Mouse (Mus musculus): ENCODE data around the gene Surf1. TPM values are rescaled to one million over a fixed set of nuclear protein-coding genes. Genes with fewer than 3 reads are reported as not detected.
A peak's percentile ranks its signal among the peaks of the same experiment; 100 is the strongest.

The Surf1 gene
- total and polyA plus RNA-seq, 2 experiments from 2014 or later, result 72.3 to 106 TPM

DNA sequence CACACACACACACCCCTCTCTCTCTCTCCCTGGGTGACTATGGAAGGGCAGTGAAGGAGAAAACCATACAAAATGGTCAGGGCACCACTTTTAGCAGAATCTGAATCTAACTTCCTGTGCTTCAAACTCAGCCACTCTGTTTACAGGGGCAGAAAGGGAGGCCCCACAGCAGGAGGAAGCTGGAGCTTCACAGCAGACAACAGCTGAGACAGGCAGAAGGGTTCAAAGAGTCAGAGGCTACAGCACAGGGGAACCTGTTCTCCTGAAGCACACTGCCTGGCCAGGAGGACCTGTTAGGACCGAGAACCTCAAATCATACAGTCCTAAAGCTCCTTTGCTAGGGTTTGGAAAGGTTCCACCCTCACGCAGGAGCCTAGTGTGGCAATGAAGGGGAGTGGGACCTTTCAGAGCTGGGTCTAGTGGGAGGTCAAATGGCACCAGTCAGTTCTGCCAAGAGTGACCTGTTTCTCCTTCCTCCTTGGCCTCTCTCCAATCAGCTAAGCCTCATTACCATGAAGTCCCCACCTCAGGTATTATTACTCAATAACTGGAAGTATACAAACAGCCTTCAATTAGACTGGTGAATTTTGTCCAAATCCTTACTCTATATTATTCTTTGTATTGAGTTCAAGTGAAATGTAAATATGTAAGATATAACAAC lies 38.5 kb upstream of the Surf1 start:
- Histone ChIP-seq H3K27ac (ENCODE audit: low read depth, low read length) (no peak overlapping the region), H3K36me3 (ENCODE audit: insufficient read depth) (peaks cover 87% of the 10 kb centered on the region), H3K4me3 (ENCODE audit: low read depth, low read length) (no peak overlapping the region), H3K27me3 (ENCODE audit: insufficient read depth, low read length) (no peaks in the 10 kb centered on the region), H3K4me2 (ENCODE audit: low read depth) (no peak overlapping the region), H3K9me3 (ENCODE audit: low read length) (no peaks in the 10 kb centered on the region), H3K9ac (no peak overlapping the region), H3K4me1 (ENCODE audit: insufficient read depth) (no peaks in the 10 kb centered on the region)
- WGBS, result 87% methylated on average over 2 of the region's 2 CpGs
- no peak for TF ChIP-seq CTCF (IDR thresholded peaks at IDR 0.05; ENCODE audit: low read depth)
- DNase-seq (no peak), ATAC-seq (no peak)

DNA sequence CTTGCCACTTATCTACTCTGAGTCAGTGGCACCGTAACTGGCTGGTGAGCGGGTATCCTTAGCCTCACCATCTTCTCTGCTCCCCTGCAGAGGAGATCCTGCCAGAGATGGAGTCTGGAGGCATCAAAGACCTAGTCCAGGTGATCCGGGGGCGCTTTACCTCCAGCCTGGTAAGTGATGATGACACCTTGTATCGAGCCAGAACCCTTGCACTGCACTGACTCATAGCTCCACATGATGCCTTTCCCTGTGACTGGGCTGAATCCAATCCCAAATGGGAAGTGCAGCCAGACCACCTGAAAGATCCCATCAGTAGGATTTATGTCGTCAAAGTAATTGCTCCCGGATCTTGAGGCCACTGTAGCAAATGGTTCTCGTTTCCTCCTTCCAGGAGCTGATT lies 36.5 kb upstream of the Surf1 start:
- WGBS, result 93% methylated on average over 8 of the region's 8 CpGs
- no peak for TF ChIP-seq CTCF (IDR thresholded peaks at IDR 0.05; ENCODE audit: low read depth)
- Histone ChIP-seq H3K4me2 (ENCODE audit: low read depth) (no peak overlapping the region), H3K9me3 (ENCODE audit: low read length) (no peaks in the 10 kb centered on the region), H3K27ac (ENCODE audit: low read depth, low read length) (no peak overlapping the region), H3K9ac (no peak overlapping the region), H3K27me3 (ENCODE audit: insufficient read depth, low read length) (no peaks in the 10 kb centered on the region), H3K4me3 (ENCODE audit: low read depth, low read length) (no peak overlapping the region), H3K4me1 (ENCODE audit: insufficient read depth) (no peaks in the 10 kb centered on the region), H3K36me3 (ENCODE audit: insufficient read depth) (peaks cover 74% of the 10 kb centered on the region)
- no peak for DNase-seq
- no peak for ATAC-seq

DNA sequence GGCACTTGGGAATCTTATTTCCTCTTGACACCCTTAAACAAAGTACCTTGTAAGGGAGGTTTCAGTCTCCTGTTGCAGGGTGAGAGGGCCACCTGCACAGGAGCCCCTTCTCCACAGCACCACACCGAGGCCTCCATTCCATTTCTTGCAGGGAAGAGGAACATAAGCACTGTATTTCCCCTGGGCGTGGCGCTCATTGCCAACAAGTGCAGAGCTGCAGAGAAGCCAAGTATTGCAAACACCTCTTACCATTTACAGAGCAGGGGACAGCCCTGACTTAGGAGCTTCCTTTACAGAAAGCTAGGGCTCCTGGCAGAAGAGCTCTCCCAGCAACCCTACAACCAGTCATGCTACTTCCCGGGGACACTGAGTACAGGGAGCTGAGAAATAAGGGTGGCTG lies 35.9 kb upstream of the Surf1 start:
- no peak for DNase-seq
- Histone ChIP-seq H3K9me3 (ENCODE audit: low read length) (no peaks in the 10 kb centered on the region), H3K4me3 (ENCODE audit: low read depth, low read length) (no peak overlapping the region), H3K4me2 (ENCODE audit: low read depth) (no peak overlapping the region), H3K9ac (no peak overlapping the region), H3K27ac (ENCODE audit: low read depth, low read length) (no peak overlapping the region), H3K36me3 (ENCODE audit: insufficient read depth) (peaks cover 68% of the 10 kb centered on the region), H3K4me1 (ENCODE audit: insufficient read depth) (no peaks in the 10 kb centered on the region), H3K27me3 (ENCODE audit: insufficient read depth, low read length) (no peaks in the 10 kb centered on the region)
- TF ChIP-seq CTCF (IDR thresholded peaks at IDR 0.05; ENCODE audit: low read depth), result no peak
- no peak for ATAC-seq
- WGBS, result 96% methylated on average over 4 of the region's 4 CpGs

DNA sequence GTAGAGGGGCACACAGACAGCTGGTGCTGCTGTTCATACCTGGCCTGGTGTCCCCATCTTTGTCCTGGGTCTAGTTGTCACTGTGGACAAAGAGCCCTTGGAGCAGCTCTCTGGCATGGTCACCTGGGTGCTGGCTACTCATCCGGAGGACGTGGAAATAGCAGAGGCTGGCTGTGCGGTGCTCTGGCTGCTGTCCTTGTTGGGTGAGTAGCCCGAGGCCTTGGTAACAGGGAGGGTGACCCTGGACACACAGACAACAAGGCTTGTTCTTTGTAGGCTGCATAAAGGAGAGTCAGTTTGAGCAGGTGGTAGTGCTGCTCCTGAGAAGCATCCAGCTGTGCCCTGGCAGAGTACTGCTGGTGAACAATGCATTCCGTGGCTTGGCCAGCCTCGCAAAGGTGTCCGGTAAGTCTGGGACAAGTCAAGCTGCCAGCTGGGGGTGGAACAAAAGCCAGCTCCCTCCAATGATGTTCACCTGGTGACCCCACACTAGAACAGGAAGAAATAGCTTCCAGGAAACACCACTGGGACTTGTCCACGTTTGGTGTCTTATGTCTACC lies 35.1 kb upstream of the Surf1 start:
- Histone ChIP-seq H3K27me3 (ENCODE audit: insufficient read depth, low read length) (no peaks in the 10 kb centered on the region), H3K4me1 (ENCODE audit: insufficient read depth) (no peaks in the 10 kb centered on the region), H3K36me3 (ENCODE audit: insufficient read depth) (peaks cover 60% of the 10 kb centered on the region), H3K9ac (no peak overlapping the region), H3K27ac (ENCODE audit: low read depth, low read length) (no peak overlapping the region), H3K4me2 (ENCODE audit: low read depth) (no peak overlapping the region), H3K9me3 (ENCODE audit: low read length) (no peaks in the 10 kb centered on the region), H3K4me3 (ENCODE audit: low read depth, low read length) (no peak overlapping the region)
- ATAC-seq (no peak), DNase-seq (no peak)
- TF ChIP-seq CTCF (IDR thresholded peaks at IDR 0.05; ENCODE audit: low read depth), result no peak
- WGBS, result 89% methylated on average over 8 of the region's 8 CpGs

DNA sequence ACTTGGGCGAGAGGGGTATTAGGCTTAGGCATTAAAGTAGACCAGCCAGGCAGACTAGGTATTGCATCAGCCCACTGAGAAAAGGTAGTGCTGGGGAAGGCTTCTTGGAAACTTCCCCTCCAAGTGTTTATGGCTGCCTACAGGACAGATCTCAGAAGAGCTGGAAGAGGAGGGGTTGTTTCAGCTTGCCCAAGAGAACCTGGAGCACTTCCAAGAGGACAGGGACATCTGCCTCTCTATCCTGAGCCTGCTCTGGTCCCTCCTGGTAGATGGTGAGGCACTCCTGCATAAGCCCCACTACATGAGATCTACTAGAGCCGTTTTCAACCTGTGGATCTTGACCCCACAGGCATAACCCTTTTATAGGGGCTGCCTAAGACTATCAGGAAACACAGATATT lies 34.1 kb upstream of the Surf1 start:
- Histone ChIP-seq H3K36me3 (ENCODE audit: insufficient read depth) (peaks cover 52% of the 10 kb centered on the region), H3K9me3 (ENCODE audit: low read length) (no peaks in the 10 kb centered on the region), H3K4me2 (ENCODE audit: low read depth) (no peak overlapping the region), H3K4me1 (ENCODE audit: insufficient read depth) (no peaks in the 10 kb centered on the region), H3K4me3 (ENCODE audit: low read depth, low read length) (no peak overlapping the region), H3K27me3 (ENCODE audit: insufficient read depth, low read length) (no peaks in the 10 kb centered on the region), H3K27ac (ENCODE audit: low read depth, low read length) (no peak overlapping the region), H3K9ac (no peak overlapping the region)
- ATAC-seq (no peak), DNase-seq (no peak)
- no peak for TF ChIP-seq CTCF (IDR thresholded peaks at IDR 0.05; ENCODE audit: low read depth)
- 90% methylated on average over 2 of the region's 2 CpGs for WGBS

DNA sequence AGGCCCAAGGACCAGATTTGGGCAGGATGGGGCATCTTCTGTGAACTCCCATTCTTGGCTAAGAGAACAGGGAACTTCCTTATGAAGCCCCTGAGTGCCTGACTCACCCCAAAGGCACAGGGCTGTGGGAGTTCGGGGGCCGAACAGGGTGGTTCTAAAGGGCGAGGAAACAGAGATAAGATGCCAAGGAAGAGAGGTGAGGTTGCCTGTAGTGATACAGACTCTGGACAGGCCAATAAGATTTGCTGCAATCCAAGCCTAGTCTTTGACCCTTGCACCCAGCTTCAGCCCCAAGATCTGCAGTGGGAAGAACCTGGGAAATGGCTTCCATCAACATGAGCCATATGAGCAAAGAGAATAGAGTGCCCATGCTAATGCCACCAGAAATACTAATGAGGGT lies 26.9 kb upstream of the Surf1 start:
- 84% methylated on average over 3 of the region's 3 CpGs for WGBS
- Histone ChIP-seq H3K36me3 (ENCODE audit: insufficient read depth) (no peaks in the 10 kb centered on the region), H3K4me2 (ENCODE audit: low read depth) (no peak overlapping the region), H3K4me3 (ENCODE audit: low read depth, low read length) (no peak overlapping the region), H3K27ac (ENCODE audit: low read depth, low read length) (no peak overlapping the region), H3K4me1 (ENCODE audit: insufficient read depth) (no peaks in the 10 kb centered on the region), H3K27me3 (ENCODE audit: insufficient read depth, low read length) (no peaks in the 10 kb centered on the region), H3K9ac (no peak overlapping the region), H3K9me3 (ENCODE audit: low read length) (no peaks in the 10 kb centered on the region)
- ATAC-seq, result no peak
- DNase-seq, result no peak
- TF ChIP-seq CTCF (IDR thresholded peaks at IDR 0.05; ENCODE audit: low read depth), result no peak

DNA sequence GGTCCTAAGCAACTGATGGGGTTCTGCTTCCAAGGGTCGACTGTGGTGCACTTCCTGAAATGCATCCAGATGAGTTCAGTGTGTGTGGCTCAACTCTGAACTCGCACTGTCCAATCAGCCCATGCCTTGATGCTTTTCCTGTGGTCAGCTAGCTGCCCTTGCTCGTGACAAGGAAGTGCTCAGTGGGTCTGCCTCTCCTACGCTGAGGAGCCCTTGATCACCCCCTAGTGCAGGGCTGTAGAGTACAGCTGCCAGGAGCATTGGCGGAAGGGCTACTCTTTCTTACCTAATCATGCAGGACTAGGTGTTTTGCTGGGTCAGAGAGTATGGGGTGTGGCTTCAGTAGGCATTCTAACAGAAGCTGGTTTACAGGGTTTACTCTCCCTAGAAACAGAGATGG lies 25.2 kb upstream of the Surf1 start:
- no peak overlapping the region for H3K4me3 ChIP-seq (ENCODE audit: low read depth, low read length)
- no peak overlapping the region for H3K9ac ChIP-seq
- H3K36me3 ChIP-seq (ENCODE audit: insufficient read depth), result no peaks in the 10 kb centered on the region
- 0 out of 2 replicates have a peak, but pooled peaks have one; percentile 11 for TF ChIP-seq CTCF (IDR thresholded peaks at IDR 0.05; ENCODE audit: low read depth)
- no peak overlapping the region for H3K4me2 ChIP-seq (ENCODE audit: low read depth)
- ATAC-seq, result no peak
- no peaks in the 10 kb centered on the region for H3K27me3 ChIP-seq (ENCODE audit: insufficient read depth, low read length)
- no peak for DNase-seq
- H3K9me3 ChIP-seq (ENCODE audit: low read length), result no peaks in the 10 kb centered on the region
- 43% methylated on average over 5 of the region's 5 CpGs for WGBS
- no peaks in the 10 kb centered on the region for H3K4me1 ChIP-seq (ENCODE audit: insufficient read depth)
- H3K27ac ChIP-seq (ENCODE audit: low read depth, low read length), result no peak overlapping the region

All from forebrain, postnatal 0 days (tissue).